8 mouse cellular contexts compared by ENCODE assay signal in the genomic region with DNA sequence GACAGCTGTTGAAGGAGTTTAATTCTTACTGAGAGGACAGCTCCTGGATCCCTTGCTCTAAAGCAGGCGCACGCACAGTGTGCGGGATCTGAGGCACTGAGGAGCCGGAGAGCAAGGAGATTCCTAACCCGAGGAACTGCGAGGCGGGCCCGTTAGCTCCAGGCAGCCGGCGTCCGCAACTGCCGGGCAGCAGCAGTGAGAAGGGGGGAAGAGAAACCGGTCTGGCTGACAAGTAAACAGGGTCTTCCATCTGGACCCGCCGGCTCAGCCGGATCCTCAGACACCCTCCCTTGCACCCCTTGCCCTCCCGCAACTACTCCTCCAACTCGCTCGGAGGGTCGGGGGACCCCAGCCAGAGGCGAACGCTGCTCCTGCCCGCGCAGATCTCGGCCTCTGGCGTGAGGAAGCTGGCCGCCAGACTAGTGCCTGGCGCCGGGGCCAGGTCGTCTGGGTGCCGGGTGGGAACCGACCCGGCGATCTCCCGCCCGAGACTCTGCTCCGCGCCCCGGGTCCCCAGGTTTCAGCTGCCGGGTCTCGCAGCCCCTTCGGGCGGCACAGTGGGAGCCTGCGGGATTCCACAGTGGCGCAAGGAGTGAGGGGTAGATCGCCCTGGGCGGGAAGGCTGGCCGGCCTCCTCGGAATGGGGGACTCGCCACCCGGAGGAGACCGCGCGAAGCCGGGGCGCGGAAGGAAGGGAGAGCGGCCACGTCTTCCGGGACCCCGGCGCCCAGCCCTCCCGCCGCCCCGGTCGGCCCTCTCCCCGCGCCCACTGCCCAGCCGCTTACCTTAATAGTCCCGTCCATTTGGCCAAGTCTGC. TPM values are rescaled to one million over a fixed set of nuclear protein-coding genes. Genes with fewer than 3 reads are reported as not detected.
A peak's percentile ranks its signal among the peaks of the same experiment; 100 is the strongest.
DNase-seq lines count a peak whose midpoint lies in the region; ATAC-seq and TF ChIP-seq lines count a peak whose summit lies in the region.

No protein-coding gene starts in this region.

- peak overlapping the region; percentile 90 for H3K4me2 ChIP-seq in forebrain, embryonic 11.5 days (ENCODE audit: low read depth, low read length, severe bottlenecking)
- peak overlapping the region; percentile 94 for H3K4me2 ChIP-seq in hindbrain, embryonic 14.5 days (replicated peaks)
- H3K4me2 ChIP-seq in liver, postnatal 0 days (ENCODE audit: low read depth, low read length): peak overlapping the region; percentile 66

- no peak for TF ChIP-seq POLR2A in MEL (IDR thresholded peaks at IDR 0.05; ENCODE audit: control insufficient read depth in 1 of 2, insufficient read depth in 1 of 2, low read depth in 1 of 2, low read length in 2 of 2, poor library complexity in 1 of 2)
- TF ChIP-seq POLR2A in olfactory bulb, adult 2 months (IDR thresholded peaks at IDR 0.05; ENCODE audit: insufficient read depth, low read depth, low read length): no peak

- peak; percentile 43 for ATAC-seq in forebrain, embryonic 11.5 days (replicated peaks; ENCODE audit: low FRiP score)
- ATAC-seq in hindbrain, embryonic 14.5 days (ENCODE audit: low FRiP score): peak; percentile 60
- ATAC-seq in liver, postnatal 0 days: peak; percentile 20; the same call in 1 of the 2 replicates
- ATAC-seq in inflammation-experienced regulatory T-cells, adult 6 months: no peak

- H3K79me2 ChIP-seq in MEL (ENCODE audit: control insufficient read depth, insufficient read depth, low read length, poor library complexity): peaks cover 44% of the 10 kb centered on the region

- peak overlapping the region; percentile 81 to 85 for H3K4me3 ChIP-seq in MEL (ENCODE audit: control insufficient read depth in 1 of 2, insufficient read depth in 1 of 2, low read depth in 2 of 2, low read length in 2 of 2)
- peak overlapping the region; percentile 49 for H3K4me3 ChIP-seq in forebrain, embryonic 11.5 days (ENCODE audit: low read depth, low read length)
- peak overlapping the region; percentile 48 for H3K4me3 ChIP-seq in hindbrain, embryonic 14.5 days (replicated peaks; ENCODE audit: low read length)
- peak overlapping the region; percentile 84 for H3K4me3 ChIP-seq in liver, postnatal 0 days (ENCODE audit: low read depth, low read length)
- peak overlapping the region; percentile 44 for H3K4me3 ChIP-seq in olfactory bulb, adult 2 months (ENCODE audit: insufficient read depth, low read depth, low read length)

- no peak for TF ChIP-seq CTCF in MEL (IDR thresholded peaks at IDR 0.05 in 2 of 3, conservative IDR thresholded peaks at IDR 0.05 in 1 of 3; ENCODE audit: control insufficient read depth in 1 of 3, insufficient read depth in 1 of 3, low read depth in 2 of 3, low read length in 3 of 3, poor library complexity in 1 of 3, severe bottlenecking in 1 of 3)
- no peak for TF ChIP-seq CTCF in liver, postnatal 0 days (IDR thresholded peaks at IDR 0.05; ENCODE audit: low read depth)
- no peak for TF ChIP-seq CTCF in olfactory bulb, adult 2 months (IDR thresholded peaks at IDR 0.05; ENCODE audit: insufficient read depth, low read depth, low read length)

- H3K9ac ChIP-seq in MEL (ENCODE audit: control insufficient read depth, low read depth, low read length, poor library complexity, severe bottlenecking): peak overlapping the region; percentile 81
- H3K9ac ChIP-seq in forebrain, embryonic 11.5 days (ENCODE audit: low read length): peak overlapping the region; percentile 62
- peak overlapping the region; percentile 62 for H3K9ac ChIP-seq in hindbrain, embryonic 14.5 days
- H3K9ac ChIP-seq in liver, postnatal 0 days (replicated peaks): peak overlapping the region; percentile 88

- peaks cover 5 to 25% of the 10 kb centered on the region in 2 experiments; a peak in 3 of 4 replicates for H3K36me3 ChIP-seq in MEL (ENCODE audit: control insufficient read depth in 1 of 2, insufficient read depth in 2 of 2, low read length in 2 of 2)
- H3K36me3 ChIP-seq in forebrain, embryonic 11.5 days (ENCODE audit: control insufficient read depth, insufficient read depth, low read length): no peaks in the 10 kb centered on the region
- H3K36me3 ChIP-seq in hindbrain, embryonic 14.5 days (replicated peaks; ENCODE audit: control insufficient read depth, insufficient read depth): no peaks in the 10 kb centered on the region
- no peaks in the 10 kb centered on the region for H3K36me3 ChIP-seq in liver, postnatal 0 days (replicated peaks; ENCODE audit: insufficient read depth, low read length)

- TF ChIP-seq EP300 in MEL (IDR thresholded peaks at IDR 0.05; ENCODE audit: low read depth in 1 of 2, low read length in 2 of 2): 0 out of 4 replicates have a peak, but pooled peaks of 1 of the 2 experiments have one; percentile 14
- TF ChIP-seq EP300 in liver, postnatal 0 days (IDR thresholded peaks at IDR 0.05; ENCODE audit: low read depth): no peak

- no peaks in the 10 kb centered on the region for H3K9me3 ChIP-seq in MEL (replicated peaks; ENCODE audit: insufficient read depth, low read length)
- H3K9me3 ChIP-seq in forebrain, embryonic 11.5 days (ENCODE audit: control insufficient read depth, low read length): no peaks in the 10 kb centered on the region
- no peaks in the 10 kb centered on the region for H3K9me3 ChIP-seq in hindbrain, embryonic 14.5 days (ENCODE audit: control insufficient read depth, low read length)
- no peaks in the 10 kb centered on the region for H3K9me3 ChIP-seq in liver, postnatal 0 days (ENCODE audit: low read length)

- DNase-seq in cerebellum, postnatal 10 days: peak; percentile 49 to 57
- DNase-seq in cerebellum, adult 18-20 months: no peak
- DNase-seq in MEL (ENCODE audit: low read depth, low spot score): no peak
- peak; percentile 72 for DNase-seq in forebrain, embryonic 11.5 days (ENCODE audit: low spot score)
- peak; percentile 28 for DNase-seq in hindbrain, embryonic 14.5 days (ENCODE audit: low spot score)
- DNase-seq in liver, postnatal 0 days: peak; percentile 40

- TF ChIP-seq RAD21 in MEL (IDR thresholded peaks at IDR 0.05; ENCODE audit: low read depth, low read length): no peak

- H3K27me3 ChIP-seq in MEL (ENCODE audit: control insufficient read depth in 1 of 2, insufficient read depth in 2 of 2, low read length in 2 of 2): no peaks in the 10 kb centered on the region
- peaks cover 65% of the 10 kb centered on the region for H3K27me3 ChIP-seq in forebrain, embryonic 11.5 days (ENCODE audit: control insufficient read depth, insufficient read depth, low read length)
- peaks cover 67% of the 10 kb centered on the region for H3K27me3 ChIP-seq in hindbrain, embryonic 14.5 days (ENCODE audit: control insufficient read depth, insufficient read depth, low read length)
- H3K27me3 ChIP-seq in liver, postnatal 0 days (ENCODE audit: insufficient read depth, low read length): peaks cover 48% of the 10 kb centered on the region

- WGBS in forebrain, embryonic 11.5 days: under 1% methylated on average over 68 of the region's 70 CpGs
- under 1% methylated on average over 65 of the region's 70 CpGs for WGBS in hindbrain, embryonic 14.5 days
- WGBS in liver, postnatal 0 days (ENCODE audit: insufficient replicate concordance): 2% methylated on average over 62 of the region's 70 CpGs
- under 1% methylated on average over 70 of the region's 70 CpGs for WGBS in olfactory bulb, adult 2 months

- H3K4me1 ChIP-seq in MEL (ENCODE audit: control insufficient read depth in 1 of 2, insufficient read depth in 2 of 2, low read length in 2 of 2): peaks cover 17 to 22% of the 10 kb centered on the region in 2 experiments
- peaks cover 22% of the 10 kb centered on the region for H3K4me1 ChIP-seq in forebrain, embryonic 11.5 days (replicated peaks; ENCODE audit: control insufficient read depth, insufficient read depth, low read length)
- H3K4me1 ChIP-seq in hindbrain, embryonic 14.5 days (replicated peaks; ENCODE audit: control insufficient read depth, insufficient read depth, low read length): peaks cover 42% of the 10 kb centered on the region
- peaks cover 17% of the 10 kb centered on the region for H3K4me1 ChIP-seq in liver, postnatal 0 days (ENCODE audit: insufficient read depth)
- peaks cover 34% of the 10 kb centered on the region for H3K4me1 ChIP-seq in olfactory bulb, adult 2 months (ENCODE audit: control insufficient read depth, insufficient read depth, low read length)

- H3K27ac ChIP-seq in MEL (ENCODE audit: control insufficient read depth, low read depth, low read length): peak overlapping the region; percentile 70
- H3K27ac ChIP-seq in forebrain, embryonic 11.5 days (ENCODE audit: low read depth, low read length): peak overlapping the region; percentile 21; the same call in 1 of the 2 replicates
- peak overlapping the region; percentile 67 for H3K27ac ChIP-seq in hindbrain, embryonic 14.5 days
- peak overlapping the region; percentile 93 for H3K27ac ChIP-seq in liver, postnatal 0 days (ENCODE audit: low read depth)
- H3K27ac ChIP-seq in olfactory bulb, adult 2 months (ENCODE audit: insufficient read depth, low read depth, low read length): peak overlapping the region; percentile 4; the same call in 1 of the 2 replicates

TF ChIP-seq in MEL, 35 proteins besides CTCF, POLR2A, EP300 and RAD21 (continues in another document):
- peak; percentile 92; the same call in 1 of the 2 replicates for TF ChIP-seq UBTF (IDR thresholded peaks at IDR 0.05; ENCODE audit: borderline replicate concordance, insufficient read depth, low read depth, low read length)
- no peak for TF ChIP-seq MYC (IDR thresholded peaks at IDR 0.05; ENCODE audit: low read depth, low read length)
- 0 out of 2 replicates have a peak, but pooled peaks have one; percentile 29 for TF ChIP-seq MAX (IDR thresholded peaks at IDR 0.05; ENCODE audit: low read length)
- no peak for TF ChIP-seq USF2 (IDR thresholded peaks at IDR 0.05; ENCODE audit: borderline replicate concordance in 1 of 2, insufficient read depth in 1 of 2, low read depth in 1 of 2, low read length in 2 of 2)
- TF ChIP-seq CHD1 (IDR thresholded peaks at IDR 0.05; ENCODE audit: low read depth, low read length): no peak; the same call in 1 of the 2 replicates
- TF ChIP-seq TAL1 (IDR thresholded peaks at IDR 0.05; ENCODE audit: low read length): 0 out of 2 replicates have a peak, but pooled peaks have one; percentile 11
- peak; percentile 25; the same call in 1 of the 2 replicates for TF ChIP-seq ZMIZ1 (IDR thresholded peaks at IDR 0.05; ENCODE audit: low read depth, low read length)
- TF ChIP-seq MXI1 (IDR thresholded peaks at IDR 0.05; ENCODE audit: low read depth, low read length): no peak

RNA-seq across cellular contexts. Expression of a gene that starts 2.0 kb away (rescaled TPM):
- 22.1 and 24.3 TPM in 2 replicates for total RNA-seq in MEL (2012; rRNA removed)
- 100 to 1,000 TPM in 1 of 2 experiments, 10 to 100 TPM in 1; 13.8 to 171 TPM for polyA plus RNA-seq in MEL (2012; ENCODE audit: insufficient read depth in 1 of 2, insufficient read length in 2 of 2, low read depth in 1 of 2, low replicate concordance in 2 of 2, missing spikeins in 1 of 2)
- polyA plus RNA-seq in forebrain, embryonic 11.5 days (2014; fragmentation: Nextera tagmentation; extraction: Ambion mirVana): 14.3 and 14.7 TPM in 2 replicates
- polyA plus RNA-seq in hindbrain, embryonic 14.5 days (2014; fragmentation: Nextera tagmentation; extraction: Ambion mirVana): 7.9 and 9.1 TPM in 2 replicates
- polyA plus RNA-seq in liver, postnatal 0 days (2015; fragmentation: Nextera tagmentation; extraction: Ambion mirVana): 9.4 and 11.5 TPM in 2 replicates
- not detected in 2 replicates for polyA plus RNA-seq in olfactory bulb, adult 2 months (2012; ENCODE audit: insufficient read depth, insufficient read length, low replicate concordance, missing spikeins)
- 100 to 1,000 TPM; 101 to 137 (median 110) TPM for polyA plus RNA-seq in inflammation-experienced regulatory T-cells, adult 6 months (2017; shearing (Covaris generic))

Comparison
In these comparisons a context has a peak if more than half of its experiments do, and no peak if none do; other contexts are left out.
1. DNase-seq: peak in cerebellum, postnatal 10 days (2 of 2), forebrain, embryonic 11.5 days (single experiment), hindbrain, embryonic 14.5 days (single experiment) and liver, postnatal 0 days (single experiment); none in cerebellum, adult 18-20 months (0 of 2) and MEL (single experiment).
2. H3K27ac ChIP-seq: peak in every context shown above with its lines; median percentile 93 in liver, postnatal 0 days; 70 in MEL; 67 in hindbrain, embryonic 14.5 days; 21 in forebrain, embryonic 11.5 days; 4 in olfactory bulb, adult 2 months.
3. Peak in every context shown above with its lines, with median percentiles within 50 percentile points of each other: H3K4me3 ChIP-seq, H3K9ac ChIP-seq and H3K4me2 ChIP-seq.